Mouse (Mus musculus): ENCODE measurements at regions not wholly inside any gene's neighbourhood (a gene's known extent, or its start where the extent isn't known, plus 50 kb on each side); places are given as distances from the start of the nearest gene placed in this dataset.
A peak's percentile ranks its signal among the peaks of the same experiment; 100 is the strongest.

- DNase-seq: peak; percentile 92 to 98
Measured at GRCm38 (mm10) chr1:48276206-48276605, 1383.6 kb upstream of the Slc39a10 start.

DNA sequence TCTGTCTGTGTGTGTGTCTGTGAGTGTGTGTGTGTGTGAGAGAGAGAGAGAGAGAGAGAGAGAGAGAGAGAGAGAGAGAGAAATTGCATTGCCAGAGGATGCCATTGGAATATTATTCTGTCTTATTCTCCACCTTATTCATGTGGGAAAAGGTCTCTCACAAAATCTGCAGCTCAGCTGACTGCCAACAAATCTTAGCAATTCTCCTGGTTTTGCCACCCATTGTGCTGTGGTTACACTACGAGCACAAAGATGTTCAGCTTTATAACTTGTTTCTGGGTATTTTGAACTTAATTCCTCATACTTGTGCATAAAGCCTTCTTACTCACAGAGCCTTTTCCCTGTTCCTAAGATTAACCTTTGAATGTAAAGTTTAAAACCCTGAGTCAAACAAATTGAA, 1383.0 kb upstream of the Slc39a10 start:
- peak; percentile 11 to 30 for DNase-seq

Data from cerebellum, postnatal 36 days (tissue).